Mouse (Mus musculus) monocyte, adult 2 months (primary cell): ENCODE data around the gene Arhgap45.
A peak's percentile ranks its signal among the peaks of the same experiment; 100 is the strongest.
"Not testable (repeated sequence)": the region's sequence is repeated elsewhere in the genome, so short reads cannot be mapped to it uniquely, and the experiment has no call there.

Source experiments
- DNase-seq, 2 experiments: peaks; one replicate each; pipeline ENCODE4 v3.0.0; 2022; ENCODE audit warnings: low spot score in 2 of 2, low read depth in 1 of 2

Gene Arhgap45

DNA sequence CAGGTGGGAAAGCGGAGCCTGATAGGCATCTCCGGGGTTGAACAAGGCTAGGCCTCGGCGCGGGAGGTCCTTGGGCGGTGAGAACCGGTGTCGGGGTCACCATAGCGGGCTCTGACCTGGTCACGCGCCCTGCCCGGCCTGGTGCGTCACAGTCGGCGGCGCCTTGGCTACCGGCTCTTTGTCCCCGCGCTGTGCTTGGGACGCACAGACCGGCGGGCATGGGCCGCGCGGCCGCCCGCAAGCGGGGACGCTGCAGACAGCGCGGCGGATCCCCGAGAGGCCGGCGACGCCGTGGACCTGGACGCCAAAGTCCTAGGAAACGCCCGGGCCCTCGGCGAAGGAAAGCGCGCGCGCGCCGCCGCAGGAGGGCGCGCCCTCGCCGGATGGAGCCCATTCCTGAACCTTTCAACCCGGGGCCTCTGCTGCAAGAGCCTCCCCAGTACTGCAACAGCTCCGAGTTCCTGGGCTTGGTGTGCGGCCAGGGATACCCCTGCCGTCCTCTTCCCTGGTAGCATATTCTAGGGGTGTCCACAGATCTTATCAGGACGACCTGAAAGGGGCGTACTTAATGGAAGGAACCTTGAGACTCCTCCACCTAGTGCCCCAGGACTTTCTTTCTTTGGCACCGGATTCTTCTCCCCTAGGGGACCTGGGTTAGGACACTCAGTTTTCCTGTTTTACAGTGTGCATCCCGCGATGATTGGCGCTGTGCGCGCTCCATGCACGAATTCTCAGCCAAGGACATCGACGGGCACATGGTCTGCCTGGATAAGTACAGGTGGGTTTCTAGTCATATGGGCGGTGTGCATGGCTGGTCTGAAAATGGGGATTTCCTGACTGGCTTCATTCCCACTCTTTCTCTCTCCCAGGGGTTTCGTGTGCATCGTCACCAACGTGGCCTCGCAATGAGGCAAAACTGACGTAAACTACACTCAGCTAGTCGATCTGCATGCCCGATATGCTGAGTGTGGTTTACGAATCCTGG lies 37.7 kb downstream of the Arhgap45 start:
- DNase-seq: peak; percentile 31 to 59

- not testable (repeated sequence) for DNase-seq
Measured at GRCm38 (mm10) chr10:80054911-80055310, 38.5 kb downstream of the Arhgap45 start.

DNA sequence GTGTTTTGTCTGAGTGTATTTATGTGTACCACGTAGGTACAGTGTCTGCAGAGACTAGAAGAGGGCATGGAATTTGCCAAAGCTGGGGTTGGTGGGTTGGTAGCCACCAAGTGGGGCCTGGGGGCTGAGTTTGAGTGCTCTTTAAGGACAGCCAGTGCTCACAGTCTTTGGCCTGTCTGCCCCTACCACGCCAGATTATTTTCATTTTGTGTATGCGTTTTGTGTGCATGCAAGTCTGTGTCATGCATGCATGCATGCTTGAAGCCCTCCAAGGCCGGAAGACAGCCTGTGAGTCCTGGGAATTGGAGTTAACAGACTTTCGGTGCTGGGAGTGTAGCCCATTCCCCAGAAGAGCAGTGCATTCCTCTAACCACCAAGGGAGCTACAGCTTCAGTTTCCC lies 38.9 kb downstream of the Arhgap45 start:
- no peak for DNase-seq

DNA sequence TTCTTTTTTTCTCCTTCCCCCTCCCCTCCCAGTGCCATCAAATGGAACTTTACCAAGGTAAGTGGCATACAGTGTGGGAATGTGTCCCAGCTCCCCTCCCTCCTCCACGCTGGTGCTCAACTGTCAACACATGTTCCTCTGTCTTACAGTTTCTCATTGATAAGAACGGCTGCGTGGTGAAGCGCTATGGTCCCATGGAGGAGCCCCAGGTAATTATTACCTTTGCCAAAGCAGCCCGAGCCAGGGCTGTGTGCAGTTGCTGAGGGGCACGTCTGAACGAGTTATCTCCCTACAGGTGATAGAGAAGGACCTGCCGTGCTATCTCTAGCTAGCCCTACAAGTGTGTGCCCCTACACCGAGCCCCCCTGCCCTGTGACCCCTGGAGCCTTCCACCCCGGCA lies 39.4 kb downstream of the Arhgap45 start:
- no peak for DNase-seq

- DNase-seq: no peak
Measured at GRCm38 (mm10) chr10:80056506-80056905, 40.1 kb downstream of the Arhgap45 start.

- no peak for DNase-seq
Measured at GRCm38 (mm10) chr10:80056976-80057682, 40.7 kb downstream of the Arhgap45 start.

DNA sequence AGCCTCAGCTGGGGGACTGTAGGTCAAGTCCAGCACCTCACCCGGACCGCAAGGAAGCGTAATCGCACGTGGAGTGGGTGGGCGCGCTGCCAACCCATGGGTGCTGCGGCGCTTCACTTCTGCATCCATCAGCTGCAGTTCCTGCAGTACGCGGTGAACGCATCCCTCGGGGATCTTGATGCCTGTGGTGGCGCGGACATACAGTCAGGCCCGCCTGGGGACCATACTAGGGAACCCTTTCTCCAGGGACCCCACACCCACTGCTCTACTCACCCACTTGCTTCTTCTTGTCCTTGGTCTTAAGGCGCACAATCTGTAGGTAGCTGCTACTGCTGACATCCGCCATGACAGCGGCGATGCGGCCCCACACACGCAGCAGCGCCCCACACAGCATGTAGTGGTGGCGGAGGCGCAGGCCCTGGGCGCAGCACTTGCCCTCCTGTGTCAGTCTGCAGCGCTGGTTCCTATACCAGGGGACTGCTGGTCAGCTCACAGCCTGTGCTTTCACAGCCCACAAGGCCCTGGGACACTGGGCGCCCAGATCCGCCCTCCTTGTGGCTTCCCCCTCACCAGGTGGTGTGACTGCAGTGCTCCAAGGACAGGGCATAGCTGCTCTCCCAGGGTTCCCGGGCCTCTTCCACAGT lies 41.4 kb downstream of the Arhgap45 start:
- DNase-seq: no peak

GRCm38 (mm10) chr10:80063104-80063503 lies 46.7 kb downstream of the Arhgap45 start:
- DNase-seq: no peak

- no peak for DNase-seq
Measured at GRCm38 (mm10) chr10:80063877-80064650, 47.6 kb downstream of the Arhgap45 start.

DNA sequence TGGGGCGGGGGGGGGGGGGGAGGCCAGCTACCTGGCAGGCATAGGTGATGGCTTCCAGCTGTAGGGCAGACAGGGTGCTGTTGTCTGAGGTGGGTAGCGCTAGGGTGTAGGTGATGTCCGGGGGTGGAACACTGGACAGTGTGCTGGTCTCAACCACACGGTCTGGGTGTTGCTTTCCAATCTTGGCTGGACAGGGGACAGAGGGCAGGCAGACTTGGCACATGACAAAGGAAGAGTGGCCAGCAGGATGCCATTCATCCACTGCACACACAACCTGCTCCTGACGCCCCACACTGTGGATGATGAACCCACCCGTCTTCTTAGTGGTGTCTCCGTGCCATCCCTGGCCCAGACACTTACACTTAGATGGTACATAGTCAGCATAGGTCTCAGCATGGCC lies 52.8 kb downstream of the Arhgap45 start:
- DNase-seq: no peak

GRCm38 (mm10) chr10:80069948-80070450 lies 53.5 kb downstream of the Arhgap45 start:
- no peak for DNase-seq

GRCm38 (mm10) chr10:80070837-80071515 lies 54.5 kb downstream of the Arhgap45 start:
- DNase-seq: peak; percentile 50 to 66

DNA sequence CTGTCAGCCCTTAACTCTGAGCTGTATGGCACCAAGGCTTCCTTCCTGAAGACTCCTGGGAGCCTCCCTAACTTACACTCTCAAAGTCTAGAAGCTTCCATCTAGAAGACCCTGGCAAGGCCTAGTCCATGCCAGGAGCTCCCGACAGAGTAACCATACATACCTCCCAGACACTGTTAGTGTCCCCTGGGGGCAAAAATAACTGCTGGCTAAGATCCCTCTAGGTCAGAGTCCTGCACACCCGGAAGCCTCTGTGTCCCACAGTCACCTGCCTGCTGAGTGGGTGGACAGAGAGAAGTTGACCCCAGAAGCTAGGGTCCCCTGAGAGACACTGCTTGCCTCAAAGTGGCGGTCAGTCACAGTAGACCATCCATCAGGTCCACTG lies 55.1 kb downstream of the Arhgap45 start:
- DNase-seq: no peak

- no peak for DNase-seq
Measured at GRCm38 (mm10) chr10:80072623-80073489, 56.4 kb downstream of the Arhgap45 start.

GRCm38 (mm10) chr10:80074813-80075601 lies 58.6 kb downstream of the Arhgap45 start:
- peak; percentile 84 to 89 for DNase-seq

GRCm38 (mm10) chr10:80075924-80076323 lies 59.5 kb downstream of the Arhgap45 start:
- DNase-seq: no peak

DNA sequence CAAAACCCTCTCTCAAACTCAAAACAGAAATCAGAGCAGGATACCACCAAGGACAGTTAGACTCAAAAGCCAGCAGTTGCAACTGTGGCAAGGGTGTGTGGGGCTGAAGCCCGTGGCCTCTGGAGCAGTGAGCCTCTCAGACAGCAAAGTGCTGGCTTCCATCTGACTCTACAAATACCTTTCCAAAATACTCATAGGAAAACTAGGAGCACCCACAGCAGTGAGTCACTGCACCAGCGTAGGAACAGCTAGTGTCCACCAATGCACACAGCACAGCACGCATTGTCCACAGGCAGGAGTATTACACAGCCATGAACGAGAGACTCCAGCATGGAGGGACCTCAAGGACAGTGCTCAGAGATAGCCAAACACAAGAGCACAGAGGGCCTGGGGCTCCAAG lies 59.9 kb downstream of the Arhgap45 start:
- no peak for DNase-seq

DNA sequence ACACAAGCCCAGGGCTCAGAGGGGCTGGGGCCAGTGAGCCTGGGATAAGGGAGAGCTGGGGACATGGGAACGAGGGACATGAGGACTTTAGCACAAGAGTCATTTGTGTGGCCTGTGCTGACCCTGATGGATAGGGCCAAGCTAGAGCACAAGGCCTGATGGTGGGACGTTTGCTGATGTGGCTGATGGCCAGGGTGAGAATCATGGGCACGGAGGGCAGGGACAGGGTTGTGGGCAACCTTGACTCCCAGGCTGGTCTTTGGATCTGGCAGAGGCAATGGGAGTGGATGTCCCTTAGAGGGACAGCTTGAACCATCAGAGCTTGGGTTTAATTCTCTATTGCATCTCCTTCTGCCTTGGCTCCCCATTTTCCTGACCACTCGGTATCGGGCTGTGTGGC lies 60.9 kb downstream of the Arhgap45 start:
- no peak for DNase-seq
